8 mouse cellular contexts compared by ENCODE assay signal in the genomic region with DNA sequence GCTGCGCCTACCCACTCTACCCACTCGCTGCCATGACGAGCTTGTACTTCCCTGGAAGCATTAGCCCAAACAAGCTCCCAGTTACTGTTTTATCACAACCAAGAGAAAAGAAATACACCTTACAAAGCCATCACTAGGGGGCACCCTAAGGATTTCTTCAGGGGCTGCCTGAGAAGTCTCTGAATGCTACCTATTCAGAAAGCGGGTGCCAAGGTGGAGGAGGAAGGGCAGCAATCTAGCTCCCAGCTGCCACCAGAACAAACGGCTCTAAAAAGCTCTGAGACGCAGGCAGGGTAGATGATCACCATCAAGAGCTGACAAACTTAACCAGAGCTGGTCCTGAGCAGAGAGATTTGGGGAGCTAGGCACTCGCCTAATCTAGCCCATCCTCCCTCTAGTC. TPM values are rescaled to one million over a fixed set of nuclear protein-coding genes. Genes with fewer than 3 reads are reported as not detected.
A peak's percentile ranks its signal among the peaks of the same experiment; 100 is the strongest.
DNase-seq lines count a peak whose midpoint lies in the region; ATAC-seq lines count a peak whose summit lies in the region.

No protein-coding gene starts in this region.

- peak; percentile 71 for ATAC-seq in CD4-positive, CD25-positive, alpha-beta regulatory T cell, adult 4 months
- ATAC-seq in megakaryocyte progenitor cell, adult 5-6 weeks (replicated peaks; ENCODE audit: poor library complexity), result peak; percentile 78

- peak; percentile 34 for DNase-seq in gastrocnemius, postnatal 10 days
- DNase-seq in gastrocnemius, adult 8-10 months (ENCODE audit: low spot score in 2 of 2), result no peak
- DNase-seq in c-Kit-positive CD71-positive TER-119-positive erythroid progenitor cells, embryonic 14.5 days (ENCODE audit: low spot score), result peak; percentile 64
- peak; percentile 56 to 86 for DNase-seq in frontal cortex, postnatal 36 days (ENCODE audit: low spot score in 2 of 2)
- DNase-seq in layer of hippocampus, adult 9-11 months, result peak; percentile 53
- DNase-seq in thymus, postnatal 25 days, result peak; percentile 57

RNA-seq across cellular contexts. Expression of a gene that starts 39.3 kb away (rescaled TPM):
- 10 to 100 TPM; 44.9 to 57.9 TPM for total RNA-seq in gastrocnemius, postnatal 10 days (2021)
- total RNA-seq in gastrocnemius, adult 8-10 months (2022), result 10 to 100 TPM; 33.3 to 37.3 (median 35.2) TPM
- polyA plus RNA-seq in CD4-positive, CD25-positive, alpha-beta regulatory T cell, adult 4 months (2017; shearing (Covaris generic)), result 10 to 100 TPM; 48.2 to 69.3 TPM
- total RNA-seq in megakaryocyte progenitor cell, adult 5-6 weeks (2015), result 35.7 and 36.0 TPM in 2 replicates
- total RNA-seq in megakaryocyte progenitor cell, adult 5-6 weeks (2017), result 30.1 and 32.1 TPM in 2 replicates

RNA-seq across cellular contexts. Expression of a gene that starts 51.0 kb away (rescaled TPM):
- 10 to 100 TPM; 52.2 to 52.4 TPM for total RNA-seq in gastrocnemius, postnatal 10 days (2021)
- 10 to 100 TPM; 51.5 to 63.7 (median 53.4) TPM for total RNA-seq in gastrocnemius, adult 8-10 months (2022)
- polyA plus RNA-seq in CD4-positive, CD25-positive, alpha-beta regulatory T cell, adult 4 months (2017; shearing (Covaris generic)), result 10 to 100 TPM; 59.7 to 62.8 TPM
- 158 and 185 TPM in 2 replicates for total RNA-seq in megakaryocyte progenitor cell, adult 5-6 weeks (2015)
- 116 and 151 TPM in 2 replicates for total RNA-seq in megakaryocyte progenitor cell, adult 5-6 weeks (2017)

RNA-seq across cellular contexts. Expression of a gene that starts 58.2 kb away (rescaled TPM):
- 10 to 100 TPM; 11.9 to 16.9 TPM for total RNA-seq in gastrocnemius, postnatal 10 days (2021)
- 10 to 100 TPM in 2 of 4 experiments, 1 to 10 TPM in 2; 8.0 to 12.5 (median 9.8) TPM for total RNA-seq in gastrocnemius, adult 8-10 months (2022)
- polyA plus RNA-seq in CD4-positive, CD25-positive, alpha-beta regulatory T cell, adult 4 months (2017; shearing (Covaris generic)), result 10 to 100 TPM; 33.4 to 61.0 TPM
- total RNA-seq in megakaryocyte progenitor cell, adult 5-6 weeks (2015), result 34.4 and 35.0 TPM in 2 replicates
- total RNA-seq in megakaryocyte progenitor cell, adult 5-6 weeks (2017), result 105 and 132 TPM in 2 replicates

Comparison
In these comparisons a context has a peak if more than half of its experiments do, and no peak if none do; other contexts are left out.
1. DNase-seq: peak in gastrocnemius, postnatal 10 days (single experiment), c-Kit-positive CD71-positive TER-119-positive erythroid progenitor cells, embryonic 14.5 days (single experiment), frontal cortex, postnatal 36 days (2 of 2), layer of hippocampus, adult 9-11 months (single experiment) and thymus, postnatal 25 days (single experiment); none in gastrocnemius, adult 8-10 months (0 of 2).